Mouse (Mus musculus) gastrocnemius, adult 2 months (tissue): ENCODE data around the gene Heyl. TPM values are rescaled to one million over a fixed set of nuclear protein-coding genes. Genes with fewer than 3 reads are reported as not detected.

Source experiments
- DNase-seq: peaks from one replicate; pipeline ENCODE4 v3.0.0; 2022
- H3K27ac ChIP-seq: fragments of 200-600 bp; 2 replicates; pipeline ENCODE4 v1.8.1; 2022; ENCODE audit warnings: mild to moderate bottlenecking
- H3K4me3 ChIP-seq: fragments of 200-600 bp; 2 replicates; pipeline ENCODE4 v1.8.1; 2022; ENCODE audit warnings: mild to moderate bottlenecking, moderate library complexity
- CTCF ChIP-seq: fragments of 200-600 bp; IDR thresholded peaks from 2 replicates; pipeline ENCODE4 v1.8.1; 2022; ENCODE audit warnings: antibody characterized with exemption, mild to moderate bottlenecking, moderate library complexity
- intact Hi-C: fragments of 180-260 bp; cut with DNase I; formaldehyde crosslinking; loops from one replicate; pipeline ENCODE4 v1.15.1; 2025
- total RNA-seq, 2 experiments: library from RNA; stranded (reverse); gene quantifications; 2 replicates each; pipeline ENCODE4 v1.2.3; 2021

The Heyl gene
- total RNA-seq, 2 experiments from 2014 or later = 5.1 to 6.4 TPM

DNA sequence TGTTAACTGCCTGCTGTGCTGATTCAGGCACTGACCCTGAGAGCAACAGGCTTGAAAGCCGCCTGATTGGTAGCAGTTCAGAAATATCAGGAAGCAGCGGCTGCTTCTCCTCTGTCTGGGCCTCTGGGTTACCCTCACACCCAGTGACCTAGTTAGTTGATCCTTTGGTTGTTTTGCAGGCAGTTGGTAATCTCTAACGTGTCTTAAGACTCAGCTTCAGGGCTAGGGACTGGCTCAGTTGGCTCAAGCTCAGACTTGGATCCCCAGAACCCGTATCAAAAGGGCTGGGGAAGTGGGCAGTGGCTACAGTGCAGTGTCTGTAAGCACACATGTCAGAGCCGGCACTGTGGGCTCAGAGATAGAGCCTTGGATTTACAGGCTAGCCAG, 62.8 kb downstream of the Heyl start:
- DNase-seq = no peak
- TF ChIP-seq CTCF = no peak
- intact Hi-C loops = no loop called here
- Histone ChIP-seq H3K27ac (peak overlapping the region; percentile 80), H3K4me3 (no peak overlapping the region; the same call in 1 of the 2 replicates)

DNA sequence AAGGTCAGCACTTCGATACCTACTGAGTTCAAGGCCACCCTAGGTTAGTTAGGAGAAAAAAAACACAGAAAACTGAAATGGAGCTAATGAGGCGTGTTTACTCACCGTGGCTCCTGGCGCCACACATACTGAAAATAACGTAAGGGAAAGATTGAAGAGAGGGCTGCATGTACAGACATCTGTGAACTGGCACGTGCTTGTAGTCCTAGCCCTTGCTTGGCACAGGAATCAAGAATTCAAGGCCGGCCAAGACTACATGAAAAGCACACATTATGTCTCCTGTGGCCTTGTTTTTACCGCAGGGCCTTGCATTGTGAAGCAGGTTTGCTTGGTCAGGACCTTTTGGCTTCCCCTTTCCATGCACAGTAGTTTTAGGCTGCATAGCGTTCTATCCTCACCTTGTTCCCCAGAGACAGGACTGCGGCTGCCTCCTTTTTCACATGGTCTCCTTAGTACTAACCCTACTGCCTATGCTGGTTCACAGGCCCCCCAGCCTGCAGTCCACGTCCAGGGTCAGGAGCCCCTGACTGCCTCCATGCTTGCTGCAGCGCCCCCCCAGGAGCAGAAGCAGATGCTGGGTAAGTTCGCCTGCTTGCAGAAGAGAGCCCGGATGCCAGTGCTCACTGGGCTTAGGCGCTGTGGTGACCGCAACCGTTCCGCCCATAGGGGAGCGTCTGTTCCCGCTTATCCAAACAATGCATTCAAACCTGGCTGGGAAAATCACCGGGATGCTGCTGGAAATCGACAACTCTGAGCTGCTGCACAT, 64.0 kb downstream of the Heyl start:
- TF ChIP-seq CTCF = no peak
- intact Hi-C loops = no loop called here
- Histone ChIP-seq H3K4me3 (no peak overlapping the region), H3K27ac (peak overlapping the region; percentile 80; the same call in 1 of the 2 replicates)
- peak; percentile 16 for DNase-seq

DNA sequence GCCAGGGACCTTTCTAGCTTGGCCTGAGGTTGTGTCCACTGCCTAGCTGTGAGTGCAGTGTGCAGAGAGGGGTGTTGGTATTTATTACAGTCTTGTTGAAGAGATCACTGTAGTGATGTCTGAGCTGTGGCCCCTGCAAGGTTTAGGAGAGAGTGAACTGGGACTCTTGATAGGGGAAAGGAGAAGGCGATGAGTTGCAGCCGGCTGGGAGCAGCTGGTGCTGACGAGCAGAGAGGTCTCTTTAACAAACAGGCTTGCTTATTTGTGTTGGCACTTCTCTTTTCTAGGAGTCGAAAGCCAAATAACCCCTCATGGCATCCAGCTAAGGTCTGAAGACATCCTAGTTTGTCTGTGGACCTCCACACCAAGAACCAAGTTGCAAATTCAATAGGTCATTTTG, 64.9 kb downstream of the Heyl start:
- TF ChIP-seq CTCF = no peak
- intact Hi-C loops = no loop called here
- no peak for DNase-seq
- H3K27ac ChIP-seq = no peak overlapping the region
- no peak overlapping the region for H3K4me3 ChIP-seq

DNA sequence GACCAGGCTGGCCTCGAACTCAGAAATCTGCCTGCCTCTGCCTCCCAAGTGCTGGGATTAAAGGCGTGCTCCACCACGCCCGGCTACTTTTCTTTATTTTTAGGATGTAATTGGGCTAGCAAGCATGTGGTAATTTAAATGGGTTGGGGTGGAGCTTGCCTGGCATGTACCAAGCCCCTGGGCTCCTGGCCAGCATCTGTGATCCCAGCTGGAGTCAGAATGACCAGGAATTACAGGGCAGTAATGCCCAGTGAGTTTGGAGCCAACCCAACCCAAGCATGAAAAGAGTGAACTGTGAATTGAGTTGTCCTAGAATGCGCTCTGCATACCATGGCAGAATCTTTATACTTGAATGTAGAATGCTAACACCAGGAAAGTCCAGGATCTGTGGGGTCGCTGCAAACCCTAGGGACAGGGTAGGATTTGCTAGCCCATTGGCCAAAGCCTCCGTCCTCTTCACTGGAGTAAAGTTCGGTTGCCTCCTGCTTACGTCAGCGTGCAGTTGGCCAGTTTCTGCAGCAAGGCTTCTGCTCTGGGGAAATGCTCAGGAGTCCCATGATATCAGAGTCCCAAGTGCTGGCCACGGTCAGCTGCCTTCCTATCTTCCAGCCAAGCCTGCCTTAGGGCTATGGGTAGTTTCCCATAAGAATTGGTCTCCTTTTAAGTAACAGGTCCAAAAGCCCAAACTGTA, 65.8 kb downstream of the Heyl start:
- no peak overlapping the region for H3K4me3 ChIP-seq
- intact Hi-C loops = no loop called here
- H3K27ac ChIP-seq = peak overlapping the region; percentile 49; the same call in 1 of the 2 replicates
- no peak for TF ChIP-seq CTCF
- DNase-seq = peak; percentile 71

Other genes with a start within 250 kb of the Heyl start
- gene Mycl, start 237.9 kb upstream of the Heyl start, total RNA-seq = under 1 TPM; 0.13 to 0.42 TPM
- gene Trit1, start 217.0 kb upstream of the Heyl start, total RNA-seq = 1 to 10 TPM; 6.0 to 7.2 TPM
- not detected for gene Bmp8b, start 128.4 kb upstream of the Heyl start, total RNA-seq
- gene Oxct2b, start 117.3 kb upstream of the Heyl start, total RNA-seq = not detected
- 10 to 100 TPM; 21.3 to 21.4 TPM for gene Ppie, start 93.6 kb upstream of the Heyl start, total RNA-seq
- gene Hpcal4, start 50.3 kb upstream of the Heyl start, total RNA-seq = under 1 TPM in 1 of 2 experiments, not detected in 1; 0.08 TPM
- 10 to 100 TPM; 38.8 to 53.4 TPM for gene Nt5c1a, start 32.1 kb upstream of the Heyl start, total RNA-seq
- gene Pabpc4, start 28.8 kb downstream of the Heyl start, total RNA-seq = 100 to 1,000 TPM; 325 to 341 TPM
- gene Oxct2a, start 90.1 kb downstream of the Heyl start, total RNA-seq = under 1 TPM in 1 of 2 experiments, not detected in 1; 0.33 TPM
- 1 to 10 TPM in 1 of 2 experiments, under 1 TPM in 1; 0.98 to 2.6 TPM for gene Bmp8a, start 109.7 kb downstream of the Heyl start, total RNA-seq